Mouse (Mus musculus): ENCODE data around the gene Apoc2. TPM values are rescaled to one million over a fixed set of nuclear protein-coding genes. Genes with fewer than 3 reads are reported as not detected.

Gene Apoc2
- not detected in 2 replicates for polyA plus RNA-seq (2014; fragmentation: Nextera tagmentation; extraction: Ambion mirVana)

GRCm38 (mm10) chr7:19677872-19678271 is at the start of gene Apoc2:
Gene Apoc2 (minus strand): TSS chr7:19677941.
- 82% methylated on average over 8 of the region's 8 CpGs for WGBS
- Histone ChIP-seq H3K9me3 (ENCODE audit: control insufficient read depth, low read length) (no peaks in the 10 kb centered on the region), H3K4me1 (replicated peaks; ENCODE audit: control insufficient read depth, insufficient read depth, low read length) (no peaks in the 10 kb centered on the region), H3K4me2 (replicated peaks) (no peak within 1 kb of the TSS), H3K36me3 (replicated peaks; ENCODE audit: control insufficient read depth, insufficient read depth) (no peaks in the 10 kb centered on the region), H3K4me3 (replicated peaks; ENCODE audit: low read length) (no peak within 1 kb of the TSS), H3K9ac (no peak within 1 kb of the TSS), H3K27me3 (ENCODE audit: control insufficient read depth, insufficient read depth, low read length) (no peaks in the 10 kb centered on the region), H3K27ac (no peak within 1 kb of the TSS)
- ATAC-seq (ENCODE audit: low FRiP score) (no peak), DNase-seq (ENCODE audit: low spot score) (no peak)

GRCm38 (mm10) chr7:19726541-19726940 is 48.8 kb upstream of the Apoc2 start:
- ATAC-seq (ENCODE audit: low FRiP score) (no peak), DNase-seq (ENCODE audit: low spot score) (no peak)
- no peaks in the 10 kb centered on the region for H3K4me1 ChIP-seq (replicated peaks; ENCODE audit: control insufficient read depth, insufficient read depth, low read length)
- peaks cover 83% of the 10 kb centered on the region for H3K36me3 ChIP-seq (replicated peaks; ENCODE audit: control insufficient read depth, insufficient read depth)
- no peak overlapping the region for H3K4me2 ChIP-seq (replicated peaks)
- no peak overlapping the region for H3K27ac ChIP-seq
- WGBS, result 92% methylated on average over 4 of the region's 4 CpGs
- no peaks in the 10 kb centered on the region for H3K9me3 ChIP-seq (ENCODE audit: control insufficient read depth, low read length)
- H3K27me3 ChIP-seq (ENCODE audit: control insufficient read depth, insufficient read depth, low read length), result no peaks in the 10 kb centered on the region
- H3K4me3 ChIP-seq (replicated peaks; ENCODE audit: low read length), result no peak overlapping the region
- no peak overlapping the region for H3K9ac ChIP-seq

GRCm38 (mm10) chr7:19724167-19724566 is 46.4 kb upstream of the Apoc2 start:
- Histone ChIP-seq H3K4me2 (replicated peaks) (no peak overlapping the region), H3K27ac (no peak overlapping the region), H3K9ac (no peak overlapping the region), H3K4me3 (replicated peaks; ENCODE audit: low read length) (no peak overlapping the region), H3K27me3 (ENCODE audit: control insufficient read depth, insufficient read depth, low read length) (no peaks in the 10 kb centered on the region), H3K4me1 (replicated peaks; ENCODE audit: control insufficient read depth, insufficient read depth, low read length) (no peaks in the 10 kb centered on the region), H3K9me3 (ENCODE audit: control insufficient read depth, low read length) (peaks cover 9% of the 10 kb centered on the region; the same call in 1 of the 2 replicates), H3K36me3 (replicated peaks; ENCODE audit: control insufficient read depth, insufficient read depth) (peaks cover 60% of the 10 kb centered on the region)
- no peak for ATAC-seq (ENCODE audit: low FRiP score)
- 93% methylated on average over 12 of the region's 12 CpGs for WGBS
- DNase-seq (ENCODE audit: low spot score), result no peak

GRCm38 (mm10) chr7:19722754-19723195 is 45.0 kb upstream of the Apoc2 start:
- Histone ChIP-seq H3K4me2 (replicated peaks) (no peak overlapping the region), H3K27me3 (ENCODE audit: control insufficient read depth, insufficient read depth, low read length) (no peaks in the 10 kb centered on the region), H3K9me3 (ENCODE audit: control insufficient read depth, low read length) (peaks cover 9% of the 10 kb centered on the region; the same call in 1 of the 2 replicates), H3K4me3 (replicated peaks; ENCODE audit: low read length) (no peak overlapping the region), H3K4me1 (replicated peaks; ENCODE audit: control insufficient read depth, insufficient read depth, low read length) (no peaks in the 10 kb centered on the region), H3K36me3 (replicated peaks; ENCODE audit: control insufficient read depth, insufficient read depth) (peaks cover 46% of the 10 kb centered on the region), H3K9ac (no peak overlapping the region), H3K27ac (no peak overlapping the region)
- DNase-seq (ENCODE audit: low spot score), result no peak
- WGBS, result 91% methylated on average over 6 of the region's 6 CpGs
- ATAC-seq (ENCODE audit: low FRiP score), result no peak

GRCm38 (mm10) chr7:19719200-19719599 is 41.5 kb upstream of the Apoc2 start:
- 94% methylated on average over 4 of the region's 4 CpGs for WGBS

GRCm38 (mm10) chr7:19718297-19718952 is 40.7 kb upstream of the Apoc2 start:
- H3K36me3 ChIP-seq (replicated peaks; ENCODE audit: control insufficient read depth, insufficient read depth), result peaks cover 5% of the 10 kb centered on the region
- H3K27ac ChIP-seq, result no peak overlapping the region
- DNase-seq (ENCODE audit: low spot score), result no peak
- H3K27me3 ChIP-seq (ENCODE audit: control insufficient read depth, insufficient read depth, low read length), result no peaks in the 10 kb centered on the region
- peaks cover 19% of the 10 kb centered on the region for H3K4me1 ChIP-seq (replicated peaks; ENCODE audit: control insufficient read depth, insufficient read depth, low read length)
- no peak overlapping the region for H3K9ac ChIP-seq
- H3K4me3 ChIP-seq (replicated peaks; ENCODE audit: low read length), result no peak overlapping the region
- WGBS, result 94% methylated on average over 5 of the region's 5 CpGs
- no peak for ATAC-seq (ENCODE audit: low FRiP score)
- H3K9me3 ChIP-seq (ENCODE audit: control insufficient read depth, low read length), result peaks cover 9% of the 10 kb centered on the region; the same call in 1 of the 2 replicates
- H3K4me2 ChIP-seq (replicated peaks), result no peak overlapping the region

More at GRCm38 (mm10) chr7:19719200-19719599, 41.5 kb upstream of the Apoc2 start:
- no peak overlapping the region for H3K9ac ChIP-seq
- no peak overlapping the region for H3K4me2 ChIP-seq (replicated peaks)
- no peak overlapping the region for H3K4me3 ChIP-seq (replicated peaks; ENCODE audit: low read length)
- H3K27ac ChIP-seq, result no peak overlapping the region
- H3K27me3 ChIP-seq (ENCODE audit: control insufficient read depth, insufficient read depth, low read length), result no peaks in the 10 kb centered on the region
- no peak for ATAC-seq (ENCODE audit: low FRiP score)
- H3K36me3 ChIP-seq (replicated peaks; ENCODE audit: control insufficient read depth, insufficient read depth), result peaks cover 12% of the 10 kb centered on the region
- peaks cover 9% of the 10 kb centered on the region; the same call in 1 of the 2 replicates for H3K9me3 ChIP-seq (ENCODE audit: control insufficient read depth, low read length)
- DNase-seq (ENCODE audit: low spot score), result no peak
- H3K4me1 ChIP-seq (replicated peaks; ENCODE audit: control insufficient read depth, insufficient read depth, low read length), result peaks cover 12% of the 10 kb centered on the region

GRCm38 (mm10) chr7:19717346-19717745 is 39.6 kb upstream of the Apoc2 start:
- no peak for ATAC-seq (ENCODE audit: low FRiP score)
- WGBS, result 93% methylated on average over 4 of the region's 4 CpGs

GRCm38 (mm10) chr7:19716822-19717221 is 39.1 kb upstream of the Apoc2 start:
- DNase-seq (ENCODE audit: low spot score) (no peak), ATAC-seq (ENCODE audit: low FRiP score) (no peak)
- peak overlapping the region; percentile 60 for H3K9ac ChIP-seq
- H3K9me3 ChIP-seq (ENCODE audit: control insufficient read depth, low read length), result peaks cover 9% of the 10 kb centered on the region; the same call in 1 of the 2 replicates
- peak overlapping the region; percentile 55 for H3K4me2 ChIP-seq (replicated peaks)
- peak overlapping the region; percentile 92 for H3K27ac ChIP-seq
- no peak overlapping the region for H3K4me3 ChIP-seq (replicated peaks; ENCODE audit: low read length)
- no peaks in the 10 kb centered on the region for H3K27me3 ChIP-seq (ENCODE audit: control insufficient read depth, insufficient read depth, low read length)
- H3K36me3 ChIP-seq (replicated peaks; ENCODE audit: control insufficient read depth, insufficient read depth), result peaks cover 11% of the 10 kb centered on the region
- 82% methylated on average over 2 of the region's 2 CpGs for WGBS
- peaks cover 21% of the 10 kb centered on the region for H3K4me1 ChIP-seq (replicated peaks; ENCODE audit: control insufficient read depth, insufficient read depth, low read length)

More at GRCm38 (mm10) chr7:19717346-19717745, 39.6 kb upstream of the Apoc2 start:
- peaks cover 21% of the 10 kb centered on the region for H3K4me1 ChIP-seq (replicated peaks; ENCODE audit: control insufficient read depth, insufficient read depth, low read length)
- H3K27ac ChIP-seq, result no peak overlapping the region
- no peak overlapping the region for H3K4me3 ChIP-seq (replicated peaks; ENCODE audit: low read length)
- no peak for DNase-seq (ENCODE audit: low spot score)
- H3K36me3 ChIP-seq (replicated peaks; ENCODE audit: control insufficient read depth, insufficient read depth), result peaks cover 6% of the 10 kb centered on the region; the same call in 1 of the 2 replicates
- H3K9ac ChIP-seq, result no peak overlapping the region
- no peak overlapping the region for H3K4me2 ChIP-seq (replicated peaks)
- H3K27me3 ChIP-seq (ENCODE audit: control insufficient read depth, insufficient read depth, low read length), result no peaks in the 10 kb centered on the region
- peaks cover 9% of the 10 kb centered on the region; the same call in 1 of the 2 replicates for H3K9me3 ChIP-seq (ENCODE audit: control insufficient read depth, low read length)

- Histone ChIP-seq H3K27ac (peak overlapping the region; percentile 92), H3K9me3 (ENCODE audit: control insufficient read depth, low read length) (peaks cover 8% of the 10 kb centered on the region; the same call in 1 of the 2 replicates), H3K4me2 (replicated peaks) (peak overlapping the region; percentile 55), H3K27me3 (ENCODE audit: control insufficient read depth, insufficient read depth, low read length) (no peaks in the 10 kb centered on the region), H3K4me1 (replicated peaks; ENCODE audit: control insufficient read depth, insufficient read depth, low read length) (peaks cover 21% of the 10 kb centered on the region), H3K4me3 (replicated peaks; ENCODE audit: low read length) (peak overlapping the region; percentile 32), H3K36me3 (replicated peaks; ENCODE audit: control insufficient read depth, insufficient read depth) (peaks cover 18% of the 10 kb centered on the region), H3K9ac (peak overlapping the region; percentile 60)
- DNase-seq (ENCODE audit: low spot score) (no peak), ATAC-seq (ENCODE audit: low FRiP score) (no peak)
- 5% methylated on average over 18 of the region's 18 CpGs for WGBS
Observed at GRCm38 (mm10) chr7:19716055-19716682, 38.4 kb upstream of the Apoc2 start.
